Mouse (Mus musculus) cerebellum, adult (tissue): Measurements from ENCODE around the gene Rpa1.
"Not testable (repeated sequence)": the region's sequence is repeated elsewhere in the genome, so short reads cannot be mapped to it uniquely, and the experiment has no call there.

Experiments used
- ATAC-seq: cut with Nextera tagmentation; 2 replicates; pipeline ENCODE4 v1.9.2; 2017; ENCODE audit warnings: mild to moderate bottlenecking, moderate library complexity, mixed read lengths; ENCODE audit not compliant: insufficient number of reproducible peaks, low FRiP score, low TSS enrichment

Gene Rpa1

GRCm38 (mm10) chr11:75348199-75348889 is at the start of gene Rpa1, which contains the start of gene Smyd4:
Gene Rpa1 (minus strand): TSS chr11:75348324.
Gene Smyd4 (plus strand): TSS chr11:75348433.
- peak; percentile 97 for ATAC-seq

GRCm38 (mm10) chr11:75397452-75397851 is 49.3 kb upstream of the Rpa1 start:
- no peak for ATAC-seq

GRCm38 (mm10) chr11:75395611-75396010 is 47.5 kb upstream of the Rpa1 start:
- ATAC-seq = no peak

- ATAC-seq = not testable (repeated sequence)
These were observed 35.4 kb upstream of the Rpa1 start for GRCm38 (mm10) chr11:75383529-75383928.

- not testable (repeated sequence) for ATAC-seq
These were observed 30.7 kb upstream of the Rpa1 start for GRCm38 (mm10) chr11:75378786-75379185.

- no peak for ATAC-seq
These were observed 29.0 kb upstream of the Rpa1 start for GRCm38 (mm10) chr11:75377125-75377524.

- ATAC-seq = no peak
These were observed 7.4 kb upstream of the Rpa1 start for GRCm38 (mm10) chr11:75355475-75355874.

GRCm38 (mm10) chr11:75351225-75351624 is 3.1 kb upstream of the Rpa1 start:
- ATAC-seq = no peak

- ATAC-seq = no peak
These were observed 752 bp upstream of the Rpa1 start for GRCm38 (mm10) chr11:75348890-75349261.

- no peak for ATAC-seq
These were observed 528 bp downstream of the Rpa1 start for GRCm38 (mm10) chr11:75347596-75347995.

- no peak for ATAC-seq
These were observed 937 bp downstream of the Rpa1 start for GRCm38 (mm10) chr11:75347188-75347585.

- ATAC-seq = no peak
These were observed 1.5 kb downstream of the Rpa1 start for GRCm38 (mm10) chr11:75346556-75347187.

- no peak for ATAC-seq
These were observed 3.4 kb downstream of the Rpa1 start for GRCm38 (mm10) chr11:75344716-75345115.

- no peak for ATAC-seq
These were observed 4.0 kb downstream of the Rpa1 start for GRCm38 (mm10) chr11:75344163-75344562.

- ATAC-seq = no peak
These were observed 5.0 kb downstream of the Rpa1 start for GRCm38 (mm10) chr11:75343096-75343495.

GRCm38 (mm10) chr11:75340698-75341345 is 7.3 kb downstream of the Rpa1 start:
- ATAC-seq = no peak

- ATAC-seq = no peak
These were observed 8.0 kb downstream of the Rpa1 start for GRCm38 (mm10) chr11:75340076-75340475.

- no peak for ATAC-seq
These were observed 10.9 kb downstream of the Rpa1 start for GRCm38 (mm10) chr11:75337246-75337645.

- no peak for ATAC-seq
These were observed 11.4 kb downstream of the Rpa1 start for GRCm38 (mm10) chr11:75336676-75337075.

- ATAC-seq = no peak
These were observed 22.2 kb downstream of the Rpa1 start for GRCm38 (mm10) chr11:75325969-75326311.

- ATAC-seq = no peak
These were observed 22.8 kb downstream of the Rpa1 start for GRCm38 (mm10) chr11:75325116-75325968.
